Mouse (Mus musculus) heart, embryonic 16.5 days (tissue): ENCODE measurements around the gene Dtx3. TPM values are rescaled to one million over a fixed set of nuclear protein-coding genes. Genes with fewer than 3 reads are reported as not detected.

Experiments
- ATAC-seq: fragments of 200-750 bp; cut with Nextera tagmentation; replicated peaks from 2 replicates; pipeline ENCODE4 v1.8.0; 2017; ENCODE audit warnings: moderate number of reproducible peaks; ENCODE audit not compliant: insufficient read depth, low FRiP score; ENCODE audit errors: extremely low read depth
- H3K27ac ChIP-seq: fragments of 300-500 bp; sonication (generic); 2 replicates; pipeline ENCODE4 v1.5.1; 2014; ENCODE audit warnings: mild to moderate bottlenecking, low read length, control low read depth, moderate library complexity
- H3K27me3 ChIP-seq: fragments of 300-500 bp; sonication (generic); 2 replicates; pipeline ENCODE4 v1.6.1; 2014; ENCODE audit warnings: low read length, mixed read lengths; ENCODE audit not compliant: control insufficient read depth, insufficient read depth
- H3K36me3 ChIP-seq: fragments of 300-500 bp; sonication (generic); 2 replicates; pipeline ENCODE4 v1.6.1; 2014; ENCODE audit not compliant: control insufficient read depth, insufficient read depth
- H3K4me1 ChIP-seq: fragments of 300-500 bp; sonication (generic); 2 replicates; pipeline ENCODE4 v1.6.1; 2014; ENCODE audit warnings: low read length, mixed read lengths; ENCODE audit not compliant: control insufficient read depth, insufficient read depth
- H3K4me2 ChIP-seq: fragments of 300-500 bp; sonication (generic); 2 replicates; pipeline ENCODE4 v1.6.1; 2014; ENCODE audit warnings: low read depth, mild to moderate bottlenecking, control low read depth, low read length
- H3K4me3 ChIP-seq: fragments of 300-500 bp; sonication (generic); 2 replicates; pipeline ENCODE4 v1.5.1; 2014; ENCODE audit warnings: mild to moderate bottlenecking, control low read depth, low read length
- H3K9ac ChIP-seq: fragments of 300-500 bp; sonication (generic); 2 replicates; pipeline ENCODE4 v1.6.1; 2014; ENCODE audit warnings: low read length, control low read depth
- H3K9me3 ChIP-seq: fragments of 300-500 bp; sonication (generic); replicated peaks from 2 replicates; pipeline ENCODE4 v1.6.1; 2016; ENCODE audit warnings: low read length; ENCODE audit not compliant: control insufficient read depth
- WGBS: fragments of 180-500 bp; shearing (Covaris S2); extraction: QIAGEN DNeasy Blood & Tissue Kit; methylation state at CpG from one replicate; pipeline ENCODE4 v1.1.7; 2014; 5-methylcytosine and 5-hydroxymethylcytosine counted together
- polyA plus RNA-seq: library from polyadenylated mRNA; unstranded; fragments of >200 nt; fragmentation: Nextera tagmentation; extraction: Ambion mirVana; gene quantifications from 2 replicates; pipeline ENCODE4 v1.2.1, GENCODE M21; 2015

The Dtx3 gene
- polyA plus RNA-seq, 1 experiment from 2014 or later: 69.9 TPM

GRCm38 (mm10) chr10:127210961-127211405 lies 15.5 kb upstream of the Dtx3 start:
- Histone ChIP-seq H3K4me1 (peaks cover 16% of the 10 kb centered on the region), H3K36me3 (no peaks in the 10 kb centered on the region), H3K9ac (peak overlapping the region; percentile 88), H3K27me3 (no peaks in the 10 kb centered on the region), H3K9me3 (no peaks in the 10 kb centered on the region), H3K4me2 (peak overlapping the region; percentile 92), H3K27ac (peak overlapping the region; percentile 30; the same call in 1 of the 2 replicates), H3K4me3 (peak overlapping the region; percentile 92)
- peak; percentile 44 for ATAC-seq
- under 1% methylated on average over 25 of the region's 25 CpGs for WGBS

GRCm38 (mm10) chr10:127209928-127210570 lies 14.5 kb upstream of the Dtx3 start:
- Histone ChIP-seq H3K36me3 (no peaks in the 10 kb centered on the region), H3K9me3 (no peaks in the 10 kb centered on the region), H3K4me1 (peaks cover 16% of the 10 kb centered on the region), H3K4me3 (peak overlapping the region; percentile 92), H3K27ac (no peak overlapping the region), H3K9ac (no peak overlapping the region), H3K27me3 (no peaks in the 10 kb centered on the region), H3K4me2 (peak overlapping the region; percentile 92)
- no peak for ATAC-seq
- 77% methylated on average over 13 of the region's 13 CpGs for WGBS

- peaks cover 16% of the 10 kb centered on the region for H3K4me1 ChIP-seq
- 72% methylated on average over 4 of the region's 4 CpGs for WGBS
- H3K9ac ChIP-seq: no peak overlapping the region; the same call in 1 of the 2 replicates
- no peak overlapping the region; the same call in 1 of the 2 replicates for H3K27ac ChIP-seq
- H3K4me2 ChIP-seq: no peak overlapping the region
- no peaks in the 10 kb centered on the region for H3K9me3 ChIP-seq
- ATAC-seq: no peak
- H3K27me3 ChIP-seq: no peaks in the 10 kb centered on the region
- H3K36me3 ChIP-seq: 0 out of 2 replicates have a peak, but pooled peaks cover 1% of the 10 kb centered on the region
- H3K4me3 ChIP-seq: no peak overlapping the region
Observed at GRCm38 (mm10) chr10:127208921-127209320, 13.4 kb upstream of the Dtx3 start.

- no peak for ATAC-seq
- no peak overlapping the region for H3K4me2 ChIP-seq
- H3K4me1 ChIP-seq: peaks cover 10% of the 10 kb centered on the region
- no peaks in the 10 kb centered on the region for H3K27me3 ChIP-seq
- no peak overlapping the region for H3K27ac ChIP-seq
- H3K4me3 ChIP-seq: no peak overlapping the region
- peaks cover 11% of the 10 kb centered on the region for H3K36me3 ChIP-seq
- no peaks in the 10 kb centered on the region for H3K9me3 ChIP-seq
- WGBS: 78% methylated on average over 10 of the region's 10 CpGs
- no peak overlapping the region for H3K9ac ChIP-seq
Observed at GRCm38 (mm10) chr10:127205373-127205772, 9.8 kb upstream of the Dtx3 start.

GRCm38 (mm10) chr10:127204589-127204988 lies 9.1 kb upstream of the Dtx3 start:
- no peak overlapping the region for H3K27ac ChIP-seq
- no peak for ATAC-seq
- no peak overlapping the region for H3K9ac ChIP-seq
- no peak overlapping the region for H3K4me3 ChIP-seq
- 85% methylated on average over 5 of the region's 5 CpGs for WGBS
- no peak overlapping the region for H3K4me2 ChIP-seq
- H3K9me3 ChIP-seq: no peaks in the 10 kb centered on the region
- H3K4me1 ChIP-seq: peaks cover 5% of the 10 kb centered on the region; the same call in 1 of the 2 replicates
- H3K27me3 ChIP-seq: no peaks in the 10 kb centered on the region
- peaks cover 11% of the 10 kb centered on the region for H3K36me3 ChIP-seq

- Histone ChIP-seq H3K4me1 (no peaks in the 10 kb centered on the region), H3K9me3 (no peaks in the 10 kb centered on the region), H3K4me2 (no peak overlapping the region), H3K9ac (no peak overlapping the region), H3K27ac (no peak overlapping the region), H3K27me3 (no peaks in the 10 kb centered on the region), H3K36me3 (peaks cover 11% of the 10 kb centered on the region), H3K4me3 (no peak overlapping the region)
- ATAC-seq: no peak
- WGBS: 81% methylated on average over 3 of the region's 3 CpGs
Observed at GRCm38 (mm10) chr10:127203106-127203505, 7.6 kb upstream of the Dtx3 start.

GRCm38 (mm10) chr10:127200279-127200678 lies 4.8 kb upstream of the Dtx3 start:
- no peak for ATAC-seq
- H3K4me1 ChIP-seq: peaks cover 8% of the 10 kb centered on the region
- H3K36me3 ChIP-seq: peaks cover 11% of the 10 kb centered on the region
- H3K4me2 ChIP-seq: no peak overlapping the region
- H3K27me3 ChIP-seq: no peaks in the 10 kb centered on the region
- no peak overlapping the region for H3K27ac ChIP-seq
- H3K9me3 ChIP-seq: no peaks in the 10 kb centered on the region
- H3K9ac ChIP-seq: no peak overlapping the region
- no peak overlapping the region for H3K4me3 ChIP-seq
- WGBS: 83% methylated on average over 8 of the region's 8 CpGs

- H3K9me3 ChIP-seq: no peaks in the 10 kb centered on the region
- no peak overlapping the region for H3K9ac ChIP-seq
- 84% methylated on average over 11 of the region's 11 CpGs for WGBS
- no peak for ATAC-seq
- no peak overlapping the region for H3K4me3 ChIP-seq
- no peak overlapping the region for H3K27ac ChIP-seq
- no peak overlapping the region for H3K4me2 ChIP-seq
- H3K36me3 ChIP-seq: peaks cover 11% of the 10 kb centered on the region
- peaks cover 13% of the 10 kb centered on the region for H3K4me1 ChIP-seq
- H3K27me3 ChIP-seq: no peaks in the 10 kb centered on the region
Observed at GRCm38 (mm10) chr10:127199474-127199873, 3.9 kb upstream of the Dtx3 start.

- Histone ChIP-seq H3K36me3 (peaks cover 11% of the 10 kb centered on the region), H3K9me3 (no peaks in the 10 kb centered on the region), H3K4me3 (no peak overlapping the region), H3K4me2 (no peak overlapping the region), H3K27ac (no peak overlapping the region), H3K27me3 (no peaks in the 10 kb centered on the region), H3K9ac (no peak overlapping the region), H3K4me1 (peaks cover 16% of the 10 kb centered on the region)
- 70% methylated on average over 5 of the region's 5 CpGs for WGBS
- no peak for ATAC-seq
Observed at GRCm38 (mm10) chr10:127199068-127199467, 3.5 kb upstream of the Dtx3 start.
